Mouse (Mus musculus): ENCODE results near the gene Slc38a8. TPM values are rescaled to one million over a fixed set of nuclear protein-coding genes. Genes with fewer than 3 reads are reported as not detected.
A peak's percentile ranks its signal among the peaks of the same experiment; 100 is the strongest.

Gene Slc38a8
- polyA plus RNA-seq (2015; fragmentation: Nextera tagmentation; extraction: Ambion mirVana) = 0.29 TPM in 1 of 2 replicates, not detected in the other

GRCm38 (mm10) chr8:119501598-119501997, at the start of gene Slc38a8:
Slc38a8 (minus strand) TSS chr8:119501698.
- Histone ChIP-seq H3K4me2 (replicated peaks) (no peak within 1 kb of the TSS), H3K27me3 (peaks cover 4% of the 10 kb centered on the region; the same call in 1 of the 2 replicates), H3K9me3 (no peaks in the 10 kb centered on the region), H3K4me3 (no peak within 1 kb of the TSS), H3K9ac (no peak within 1 kb of the TSS), H3K36me3 (peaks cover 12% of the 10 kb centered on the region), H3K4me1 (peaks cover 14% of the 10 kb centered on the region; the same call in 1 of the 2 replicates), H3K27ac (no peak within 1 kb of the TSS)
- 16% methylated on average over 5 of the region's 5 CpGs for WGBS
- no peak for ATAC-seq (ENCODE audit: low FRiP score, low read depth)

GRCm38 (mm10) chr8:119548560-119549113, 47.1 kb upstream of the Slc38a8 start:
- Histone ChIP-seq H3K4me1 (peaks cover 13% of the 10 kb centered on the region), H3K36me3 (peaks cover 42% of the 10 kb centered on the region), H3K9ac (no peak overlapping the region), H3K4me3 (no peak overlapping the region), H3K4me2 (replicated peaks) (no peak overlapping the region), H3K9me3 (no peaks in the 10 kb centered on the region), H3K27ac (no peak overlapping the region), H3K27me3 (no peaks in the 10 kb centered on the region)
- no peak for ATAC-seq (ENCODE audit: low FRiP score, low read depth)
- WGBS = 82% methylated on average over 7 of the region's 7 CpGs

GRCm38 (mm10) chr8:119547019-119547691, 45.7 kb upstream of the Slc38a8 start:
- Histone ChIP-seq H3K4me3 (no peak overlapping the region), H3K9ac (no peak overlapping the region), H3K27me3 (no peaks in the 10 kb centered on the region), H3K9me3 (no peaks in the 10 kb centered on the region), H3K4me2 (replicated peaks) (no peak overlapping the region), H3K27ac (no peak overlapping the region), H3K36me3 (peaks cover 56% of the 10 kb centered on the region), H3K4me1 (peaks cover 6% of the 10 kb centered on the region)
- no peak for ATAC-seq (ENCODE audit: low FRiP score, low read depth)
- WGBS = 87% methylated on average over 18 of the region's 18 CpGs

- H3K27ac ChIP-seq = no peak overlapping the region
- peaks cover 70% of the 10 kb centered on the region for H3K36me3 ChIP-seq
- H3K9ac ChIP-seq = no peak overlapping the region
- peaks cover 6% of the 10 kb centered on the region for H3K4me1 ChIP-seq
- no peaks in the 10 kb centered on the region for H3K9me3 ChIP-seq
- no peaks in the 10 kb centered on the region for H3K27me3 ChIP-seq
- no peak overlapping the region for H3K4me2 ChIP-seq (replicated peaks)
- no peak for ATAC-seq (ENCODE audit: low FRiP score, low read depth)
- 87% methylated on average over 6 of the region's 6 CpGs for WGBS
- no peak overlapping the region for H3K4me3 ChIP-seq
Observed at GRCm38 (mm10) chr8:119545791-119546190, 44.3 kb upstream of the Slc38a8 start.

GRCm38 (mm10) chr8:119545180-119545579, 43.7 kb upstream of the Slc38a8 start:
- peak; percentile 44; the same call in 1 of the 2 replicates for ATAC-seq (ENCODE audit: low FRiP score, low read depth)
- 58% methylated on average over 6 of the region's 6 CpGs for WGBS
- peak overlapping the region; percentile 12; the same call in 1 of the 2 replicates for H3K27ac ChIP-seq

GRCm38 (mm10) chr8:119544606-119545005, 43.1 kb upstream of the Slc38a8 start:
- Histone ChIP-seq H3K4me3 (no peak overlapping the region), H3K27ac (peak overlapping the region; percentile 12; the same call in 1 of the 2 replicates), H3K4me1 (peaks cover 6% of the 10 kb centered on the region), H3K36me3 (peaks cover 82% of the 10 kb centered on the region), H3K27me3 (no peaks in the 10 kb centered on the region), H3K9ac (no peak overlapping the region), H3K9me3 (no peaks in the 10 kb centered on the region), H3K4me2 (replicated peaks) (no peak overlapping the region)
- no peak for ATAC-seq (ENCODE audit: low FRiP score, low read depth)
- 80% methylated on average over 3 of the region's 3 CpGs for WGBS

More at GRCm38 (mm10) chr8:119545180-119545579, 43.7 kb upstream of the Slc38a8 start:
- Histone ChIP-seq H3K4me1 (peaks cover 6% of the 10 kb centered on the region), H3K27me3 (no peaks in the 10 kb centered on the region), H3K9me3 (no peaks in the 10 kb centered on the region), H3K36me3 (peaks cover 76% of the 10 kb centered on the region), H3K9ac (no peak overlapping the region), H3K4me2 (replicated peaks) (no peak overlapping the region), H3K4me3 (no peak overlapping the region)

- H3K36me3 ChIP-seq = peaks cover 100% of the 10 kb centered on the region
- no peak for ATAC-seq (ENCODE audit: low FRiP score, low read depth)
Observed at GRCm38 (mm10) chr8:119531973-119532372, 30.5 kb upstream of the Slc38a8 start.

GRCm38 (mm10) chr8:119531397-119531796, 29.9 kb upstream of the Slc38a8 start:
- 92% methylated on average over 3 of the region's 3 CpGs for WGBS
- Histone ChIP-seq H3K9me3 (no peaks in the 10 kb centered on the region), H3K36me3 (peaks cover 100% of the 10 kb centered on the region), H3K4me3 (no peak overlapping the region), H3K27me3 (no peaks in the 10 kb centered on the region), H3K27ac (no peak overlapping the region), H3K4me2 (replicated peaks) (no peak overlapping the region), H3K4me1 (no peaks in the 10 kb centered on the region), H3K9ac (no peak overlapping the region)
- no peak for ATAC-seq (ENCODE audit: low FRiP score, low read depth)

More at GRCm38 (mm10) chr8:119531973-119532372, 30.5 kb upstream of the Slc38a8 start:
- no peak overlapping the region for H3K9ac ChIP-seq
- H3K4me1 ChIP-seq = no peaks in the 10 kb centered on the region
- no peaks in the 10 kb centered on the region for H3K9me3 ChIP-seq
- no peak overlapping the region for H3K27ac ChIP-seq
- no peak overlapping the region for H3K4me3 ChIP-seq
- H3K27me3 ChIP-seq = no peaks in the 10 kb centered on the region
- no peak overlapping the region for H3K4me2 ChIP-seq (replicated peaks)
- 86% methylated on average over 9 of the region's 9 CpGs for WGBS

GRCm38 (mm10) chr8:119530937-119531336, 29.4 kb upstream of the Slc38a8 start:
- Histone ChIP-seq H3K36me3 (peaks cover 96% of the 10 kb centered on the region), H3K4me3 (no peak overlapping the region), H3K27ac (no peak overlapping the region), H3K4me2 (replicated peaks) (no peak overlapping the region), H3K27me3 (no peaks in the 10 kb centered on the region), H3K4me1 (no peaks in the 10 kb centered on the region), H3K9me3 (no peaks in the 10 kb centered on the region), H3K9ac (no peak overlapping the region)
- WGBS = 84% methylated on average over 6 of the region's 6 CpGs
- no peak for ATAC-seq (ENCODE audit: low FRiP score, low read depth)

- peaks cover 96% of the 10 kb centered on the region for H3K36me3 ChIP-seq
- 96% methylated on average over 7 of the region's 7 CpGs for WGBS
- no peak overlapping the region for H3K9ac ChIP-seq
- ATAC-seq (ENCODE audit: low FRiP score, low read depth) = no peak
- no peak overlapping the region for H3K27ac ChIP-seq
- no peak overlapping the region for H3K4me2 ChIP-seq (replicated peaks)
- no peaks in the 10 kb centered on the region for H3K4me1 ChIP-seq
- no peak overlapping the region for H3K4me3 ChIP-seq
- no peaks in the 10 kb centered on the region for H3K27me3 ChIP-seq
- H3K9me3 ChIP-seq = no peaks in the 10 kb centered on the region
Observed at GRCm38 (mm10) chr8:119528762-119529161, 27.3 kb upstream of the Slc38a8 start.

GRCm38 (mm10) chr8:119520102-119520501, 18.6 kb upstream of the Slc38a8 start:
- WGBS = 66% methylated on average over 7 of the region's 7 CpGs
- Histone ChIP-seq H3K9ac (no peak overlapping the region), H3K4me2 (replicated peaks) (no peak overlapping the region), H3K27me3 (no peaks in the 10 kb centered on the region), H3K27ac (no peak overlapping the region), H3K9me3 (no peaks in the 10 kb centered on the region), H3K36me3 (peaks cover 99% of the 10 kb centered on the region), H3K4me1 (no peaks in the 10 kb centered on the region), H3K4me3 (no peak overlapping the region)
- ATAC-seq (ENCODE audit: low FRiP score, low read depth) = no peak

- 53% methylated on average over 5 of the region's 5 CpGs for WGBS
- Histone ChIP-seq H3K4me2 (replicated peaks) (no peak overlapping the region), H3K9ac (no peak overlapping the region), H3K4me3 (no peak overlapping the region), H3K27me3 (no peaks in the 10 kb centered on the region), H3K36me3 (peaks cover 100% of the 10 kb centered on the region), H3K9me3 (no peaks in the 10 kb centered on the region), H3K27ac (no peak overlapping the region), H3K4me1 (no peaks in the 10 kb centered on the region)
- no peak for ATAC-seq (ENCODE audit: low FRiP score, low read depth)
Observed at GRCm38 (mm10) chr8:119516674-119517073, 15.2 kb upstream of the Slc38a8 start.

Data from limb, embryonic 13.5 days (tissue).